Mouse (Mus musculus) small intestine, adult 2 months (tissue): ENCODE data around the gene Nkg7. TPM values are rescaled to one million over a fixed set of nuclear protein-coding genes. Genes with fewer than 3 reads are reported as not detected.

Experiments
- H3K27ac ChIP-seq: fragments of 200-500 bp; 2 replicates; pipeline ENCODE4 v1.5.1; 2012; ENCODE audit warnings: low read depth, low read length, control low read depth, inconsistent platforms; ENCODE audit not compliant: insufficient read depth
- H3K27me3 ChIP-seq: fragments of 200-500 bp; 2 replicates; pipeline ENCODE4 v1.6.1; 2012; ENCODE audit warnings: mild to moderate bottlenecking, moderate library complexity, low read length, inconsistent platforms; ENCODE audit not compliant: control insufficient read depth, insufficient read depth
- H3K36me3 ChIP-seq: fragments of 200-500 bp; 2 replicates; pipeline ENCODE4 v1.6.1; 2012; ENCODE audit warnings: mild to moderate bottlenecking, low read length, control low read depth, inconsistent platforms; ENCODE audit not compliant: control insufficient read depth, insufficient read depth
- H3K4me1 ChIP-seq: fragments of 200-500 bp; 2 replicates; pipeline ENCODE4 v1.6.1; 2012; ENCODE audit warnings: low read length, inconsistent platforms, mixed read lengths; ENCODE audit not compliant: control insufficient read depth, insufficient read depth, insufficient read length
- H3K4me3 ChIP-seq: fragments of 200-500 bp; 2 replicates; pipeline ENCODE4 v1.5.1; 2012; ENCODE audit warnings: low read depth, mild to moderate bottlenecking, control low read depth, inconsistent platforms, low read length, moderate library complexity
- CTCF ChIP-seq: fragments of 200-500 bp; IDR thresholded peaks from 2 replicates; pipeline ENCODE4 v1.5.1; 2012; ENCODE audit warnings: low read depth, mild to moderate bottlenecking, control low read depth, inconsistent platforms, low read length, moderate library complexity, mixed read lengths; ENCODE audit not compliant: insufficient replicate concordance, insufficient read length; ENCODE audit errors: extremely low read depth
- POLR2A ChIP-seq: fragments of 200-500 bp; IDR thresholded peaks from 2 replicates; pipeline ENCODE4 v1.6.1; 2012; ENCODE audit warnings: low read depth, mild to moderate bottlenecking, control low read depth, inconsistent platforms, low read length, moderate library complexity
- WGBS: fragments of 180-500 bp; shearing (Covaris S2); methylation state at CpG from one replicate; pipeline ENCODE4 v1.1.7; 2018; 5-methylcytosine and 5-hydroxymethylcytosine counted together
- polyA plus RNA-seq: library from polyadenylated mRNA; depleted of rRNA; stranded (reverse); fragments of >200 nt; gene quantifications from 2 replicates; pipeline ENCODE4 v1.2.3, GENCODE M21; 2012

Nkg7 gene
- polyA plus RNA-seq, 1 experiment = 31.3 TPM

- H3K27ac ChIP-seq = peak overlapping the region; percentile 35; the same call in 1 of the 2 replicates
- H3K27me3 ChIP-seq = no peaks in the 10 kb centered on the region
- no peaks in the 10 kb centered on the region; the same call in 1 of the 2 replicates for H3K4me1 ChIP-seq
- no peaks in the 10 kb centered on the region for H3K36me3 ChIP-seq
- no peak overlapping the region; the same call in 1 of the 2 replicates for H3K4me3 ChIP-seq
- 65% methylated on average over 4 of the region's 4 CpGs for WGBS
- TF ChIP-seq POLR2A (no peak), CTCF (no peak)
These were observed 1.7 kb downstream of the Nkg7 start for GRCm38 (mm10) chr7:43438611-43439010.

GRCm38 (mm10) chr7:43440482-43440881, 3.6 kb downstream of the Nkg7 start, which contains the start of gene Cldnd2:
Gene Cldnd2, plus strand, starts transcription at chr7:43440782.
- TF ChIP-seq POLR2A = no peak
- no peak for TF ChIP-seq CTCF
- H3K27me3 ChIP-seq = no peaks in the 10 kb centered on the region
- H3K4me3 ChIP-seq = no peak within 1 kb of the TSS
- H3K36me3 ChIP-seq = no peaks in the 10 kb centered on the region
- 78% methylated on average over 6 of the region's 6 CpGs for WGBS
- H3K27ac ChIP-seq = 0 out of 2 replicates have a peak within 1 kb of the TSS, but pooled peaks have one; percentile 3
- H3K4me1 ChIP-seq = peaks cover 4% of the 10 kb centered on the region

GRCm38 (mm10) chr7:43441071-43441470, 4.2 kb downstream of the Nkg7 start:
- TF ChIP-seq CTCF = no peak
- H3K27me3 ChIP-seq = no peaks in the 10 kb centered on the region
- WGBS = 68% methylated on average over 3 of the region's 3 CpGs
- peaks cover 4% of the 10 kb centered on the region for H3K4me1 ChIP-seq
- no peaks in the 10 kb centered on the region for H3K36me3 ChIP-seq
- H3K4me3 ChIP-seq = no peak overlapping the region
- H3K27ac ChIP-seq = no peak overlapping the region

DNA sequence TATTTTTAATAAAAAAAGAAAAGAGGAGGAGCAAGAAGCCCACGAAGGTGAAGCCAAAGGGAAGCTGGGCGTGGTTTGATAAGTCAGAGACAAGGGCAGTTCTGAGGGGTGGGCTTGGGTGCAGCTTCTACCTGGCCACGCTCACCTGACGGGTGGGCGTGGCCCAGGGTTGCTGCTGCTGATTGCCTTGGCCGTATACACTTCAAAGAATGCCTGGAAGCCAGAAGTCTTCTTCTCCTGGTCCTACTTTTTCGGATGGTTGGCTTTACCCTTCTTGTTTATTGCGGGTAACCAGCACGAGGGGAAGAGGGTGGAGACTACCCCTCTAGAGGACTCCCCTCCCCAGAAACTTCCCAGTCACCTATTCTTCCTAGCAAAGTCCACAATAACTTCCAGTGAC, 5.8 kb downstream of the Nkg7 start:
- no peak for TF ChIP-seq CTCF
- no peak for TF ChIP-seq POLR2A
- Histone ChIP-seq H3K36me3 (no peaks in the 10 kb centered on the region), H3K4me3 (peak overlapping the region; percentile 95), H3K27me3 (no peaks in the 10 kb centered on the region), H3K4me1 (peaks cover 4% of the 10 kb centered on the region), H3K27ac (peak overlapping the region; percentile 100)
- 8% methylated on average over 9 of the region's 9 CpGs for WGBS

GRCm38 (mm10) chr7:43443126-43443916, 6.4 kb downstream of the Nkg7 start:
- under 1% methylated on average over 36 of the region's 36 CpGs for WGBS
- H3K4me3 ChIP-seq = peak overlapping the region; percentile 95

DNA sequence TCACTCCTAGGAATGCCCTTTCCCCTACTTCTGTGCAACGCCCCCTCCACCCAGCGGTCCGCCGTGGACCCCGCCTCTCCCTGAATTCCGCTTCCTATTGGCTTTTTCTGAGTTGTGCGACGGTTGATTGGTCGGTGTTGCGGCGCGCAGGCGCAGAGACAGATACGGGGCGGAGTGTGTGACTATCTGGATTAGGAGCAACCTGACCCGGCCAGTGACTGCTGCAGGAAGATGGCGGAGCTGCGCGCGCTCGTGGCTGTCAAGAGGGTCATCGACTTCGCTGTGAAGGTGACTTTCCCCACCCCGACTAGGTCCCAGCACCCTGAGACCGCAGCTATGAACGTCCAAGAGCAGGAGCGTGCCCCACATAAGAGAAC, 7.0 kb downstream of the Nkg7 start, which contains the start of the genes Etfb and Gm45233:
Gene Etfb (plus strand): TSS at position 167 of the 377 bp plus-strand sequence.
Gene Gm45233 (plus strand): TSS at position 212 of the 377 bp plus-strand sequence.
- peak; percentile 89 for TF ChIP-seq POLR2A
- no peak for TF ChIP-seq CTCF
- Histone ChIP-seq H3K27me3 (no peaks in the 10 kb centered on the region), H3K36me3 (no peaks in the 10 kb centered on the region), H3K27ac (peak within 1 kb of the TSS; percentile 100), H3K4me3 (peak within 1 kb of the TSS; percentile 95), H3K4me1 (peaks cover 4% of the 10 kb centered on the region)
- 1% methylated on average over 27 of the region's 27 CpGs for WGBS

More at GRCm38 (mm10) chr7:43443126-43443916, 6.4 kb downstream of the Nkg7 start:
- Histone ChIP-seq H3K4me1 (peaks cover 4% of the 10 kb centered on the region), H3K36me3 (no peaks in the 10 kb centered on the region), H3K27ac (peak overlapping the region; percentile 100), H3K27me3 (no peaks in the 10 kb centered on the region)
- TF ChIP-seq CTCF = peak; percentile 6; the same call in 1 of the 2 replicates
- TF ChIP-seq POLR2A = peak; percentile 53; the same call in 1 of the 2 replicates

- 69% methylated on average over 4 of the region's 4 CpGs for WGBS
- peaks cover 4% of the 10 kb centered on the region; the same call in 1 of the 2 replicates for H3K4me1 ChIP-seq
These were observed 10.9 kb downstream of the Nkg7 start for GRCm38 (mm10) chr7:43447801-43448200.

More at GRCm38 (mm10) chr7:43447801-43448200, 10.9 kb downstream of the Nkg7 start:
- Histone ChIP-seq H3K27ac (no peak overlapping the region), H3K4me3 (no peak overlapping the region), H3K27me3 (no peaks in the 10 kb centered on the region), H3K36me3 (peaks cover 2% of the 10 kb centered on the region; the same call in 1 of the 2 replicates)
- no peak for TF ChIP-seq CTCF
- TF ChIP-seq POLR2A = no peak
